In genomic region chr13:9576686-9577085, GRCm38 (mm10) we compare ENCODE assay signal across 29 mouse cellular contexts.
"Had no signal": no experiment of that assay in that cellular context is flagged by ENCODE, and none has a peak within 500 bp of the region (broad histone marks: within the 10 kb centered on the region; RNA-seq: fewer than 3 reads in every experiment).

No protein-coding gene starts in this region.

- DNase-seq: gastrocnemius, postnatal 10 days; gastrocnemius, postnatal 25 days; heart, adult 18-20 months; heart, postnatal 10 days; heart, postnatal 4 days; kidney, adult 18-20 months; kidney, adult 9 months; kidney, postnatal 14 days; kidney, postnatal 36 days; layer of hippocampus, adult 9-11 months; layer of hippocampus, postnatal 36 days; left cerebral cortex, postnatal 4 days; liver, embryonic 13.5 days; lung, adult 18-20 months had no signal

- H3K4me2 ChIP-seq: heart, embryonic 12.5 days; hindbrain, embryonic 12.5 days; hindbrain, embryonic 14.5 days; intestine, embryonic 15.5 days; kidney, embryonic 15.5 days; limb, embryonic 13.5 days; limb, embryonic 15.5 days; liver, embryonic 11.5 days; liver, embryonic 13.5 days; liver, embryonic 15.5 days had no signal

- H3K4me3 ChIP-seq: heart, embryonic 10.5 days; heart, embryonic 12.5 days; hindbrain, embryonic 10.5 days; hindbrain, embryonic 12.5 days; intestine, embryonic 15.5 days; kidney, embryonic 15.5 days; limb, embryonic 13.5 days; limb, embryonic 15.5 days; liver, embryonic 13.5 days; liver, embryonic 15.5 days had no signal

- ATAC-seq: hindbrain, embryonic 16.5 days; inflammation-experienced regulatory T-cells, adult 6 months; intestine, embryonic 15.5 days; intestine, postnatal 0 days had no signal

- H3K36me3 ChIP-seq: intestine, embryonic 15.5 days; liver, embryonic 13.5 days; liver, embryonic 15.5 days had no signal

- H3K9ac ChIP-seq: heart, embryonic 12.5 days; hindbrain, embryonic 12.5 days; hindbrain, embryonic 14.5 days; intestine, embryonic 15.5 days; kidney, embryonic 15.5 days; limb, embryonic 13.5 days; limb, embryonic 15.5 days; liver, embryonic 13.5 days; liver, embryonic 15.5 days had no signal

- H3K27me3 ChIP-seq: heart, embryonic 12.5 days; hindbrain, embryonic 12.5 days; intestine, embryonic 15.5 days; kidney, embryonic 15.5 days; limb, embryonic 13.5 days; limb, embryonic 15.5 days; liver, embryonic 13.5 days; liver, embryonic 15.5 days had no signal

- H3K27ac ChIP-seq: heart, embryonic 10.5 days; hindbrain, embryonic 10.5 days; hindbrain, embryonic 12.5 days; hindbrain, embryonic 14.5 days; intestine, embryonic 15.5 days; kidney, embryonic 15.5 days; kidney, postnatal 0 days; limb, embryonic 13.5 days; limb, embryonic 15.5 days; liver, embryonic 13.5 days; liver, embryonic 15.5 days had no signal

- H3K9me3 ChIP-seq: heart, embryonic 10.5 days; heart, embryonic 12.5 days; hindbrain, embryonic 10.5 days; hindbrain, embryonic 12.5 days; intestine, embryonic 15.5 days; kidney, embryonic 15.5 days; limb, embryonic 13.5 days; limb, embryonic 15.5 days; liver, embryonic 13.5 days; liver, embryonic 15.5 days had no signal

- H3K4me1 ChIP-seq: heart, embryonic 10.5 days; heart, embryonic 12.5 days; hindbrain, embryonic 10.5 days; hindbrain, embryonic 12.5 days; intestine, embryonic 15.5 days; kidney, embryonic 15.5 days; limb, embryonic 13.5 days; limb, embryonic 15.5 days; liver, embryonic 13.5 days; liver, embryonic 15.5 days had no signal
